Mouse (Mus musculus) spleen, adult 2 months (tissue): ENCODE results near the gene Cdkl1. TPM values are rescaled to one million over a fixed set of nuclear protein-coding genes. Genes with fewer than 3 reads are reported as not detected.
A peak's percentile ranks its signal among the peaks of the same experiment; 100 is the strongest.

Source experiments
- DNase-seq, 2 experiments: peaks; one replicate each; pipeline versions ENCODE4 v3.0.0 to v3.0.0-alpha.2; 2012 to 2021; ENCODE audit warnings: low spot score in 2 of 2, low read depth in 1 of 2
- H3K27ac ChIP-seq: fragments of 200-500 bp; 2 replicates; pipeline ENCODE4 v1.5.1; 2012; ENCODE audit warnings: low read length, inconsistent platforms; ENCODE audit not compliant: insufficient read depth
- H3K27me3 ChIP-seq: fragments of 200-500 bp; 2 replicates; pipeline ENCODE4 v1.6.1; 2012; ENCODE audit warnings: mild to moderate bottlenecking, moderate library complexity, low read length, inconsistent platforms; ENCODE audit not compliant: control insufficient read depth, insufficient read depth
- H3K36me3 ChIP-seq: fragments of 200-500 bp; 2 replicates; pipeline ENCODE4 v1.6.1; 2012; ENCODE audit warnings: mild to moderate bottlenecking, low read length, inconsistent platforms; ENCODE audit not compliant: control insufficient read depth, insufficient read depth
- H3K4me1 ChIP-seq: fragments of 200-500 bp; 2 replicates; pipeline ENCODE4 v1.6.1; 2011; ENCODE audit warnings: inconsistent platforms; ENCODE audit not compliant: control insufficient read depth, insufficient read depth, insufficient read length
- H3K4me3 ChIP-seq: fragments of 200-500 bp; 2 replicates; pipeline ENCODE4 v1.5.1; 2011; ENCODE audit warnings: mild to moderate bottlenecking, inconsistent platforms; ENCODE audit not compliant: insufficient read depth, insufficient read length; ENCODE audit errors: extremely low read depth
- CTCF ChIP-seq: fragments of 200-500 bp; IDR thresholded peaks from 2 replicates; pipeline ENCODE4 v1.5.1; 2011; ENCODE audit warnings: mild to moderate bottlenecking, inconsistent platforms; ENCODE audit not compliant: insufficient read depth, insufficient read length, insufficient replicate concordance; ENCODE audit errors: extremely low read depth
- POLR2A ChIP-seq: fragments of 200-500 bp; IDR thresholded peaks from 2 replicates; pipeline ENCODE4 v1.6.1; 2011; ENCODE audit warnings: low read depth, low read length, inconsistent platforms
- WGBS: fragments of 180-500 bp; shearing (Covaris S2); methylation state at CpG from one replicate; pipeline ENCODE4 v1.1.7; 2018; 5-methylcytosine and 5-hydroxymethylcytosine counted together
- polyA plus RNA-seq: library from polyadenylated mRNA; depleted of rRNA; stranded (reverse); fragments of >200 nt; gene quantifications from 2 replicates; pipeline ENCODE4 v1.2.3, GENCODE M21; 2012; rRNA removed

Cdkl1 gene
- polyA plus RNA-seq, result 2.2 and 2.7 TPM in 2 replicates

GRCm38 (mm10) chr12:69790530-69791505 lies at the start of gene Cdkl1:
Gene Cdkl1, minus strand, starts transcription at chr12:69791267.
- H3K4me3 ChIP-seq, result peak within 1 kb of the TSS; percentile 57
- H3K27me3 ChIP-seq, result no peaks in the 10 kb centered on the region; the same call in 1 of the 2 replicates
- H3K36me3 ChIP-seq, result no peaks in the 10 kb centered on the region
- DNase-seq, result peak; percentile 37 to 72
- H3K27ac ChIP-seq, result peak within 1 kb of the TSS; percentile 49
- 1% methylated on average over 45 of the region's 45 CpGs for WGBS
- H3K4me1 ChIP-seq, result no peaks in the 10 kb centered on the region
- no peak for TF ChIP-seq POLR2A

DNA sequence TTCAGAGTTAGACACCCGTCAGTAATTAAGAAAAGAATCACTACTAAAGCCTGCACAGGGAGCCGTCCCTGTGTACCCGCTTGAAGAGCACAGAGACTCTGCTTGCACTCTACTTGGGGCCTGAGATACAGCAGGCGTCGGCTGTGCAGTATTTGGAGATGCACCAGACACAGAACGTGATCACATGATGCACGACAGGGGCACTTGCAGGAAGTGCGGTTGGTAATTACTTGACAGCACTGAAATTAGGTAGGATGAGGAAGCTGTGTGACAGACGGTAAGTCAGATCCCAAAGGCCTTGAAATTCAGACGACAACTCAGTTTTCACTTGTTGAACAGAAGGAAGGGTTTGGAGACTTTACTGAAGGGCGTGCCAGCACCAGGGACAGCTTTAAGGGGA lies 47.3 kb upstream of the Cdkl1 start:
- DNase-seq, result peak; percentile 49 to 50
- peaks cover 4% of the 10 kb centered on the region for H3K36me3 ChIP-seq
- H3K4me3 ChIP-seq, result no peak overlapping the region
- H3K27ac ChIP-seq, result peak overlapping the region; percentile 30; the same call in 1 of the 2 replicates
- 39% methylated on average over 11 of the region's 11 CpGs for WGBS
- H3K27me3 ChIP-seq, result no peaks in the 10 kb centered on the region
- peaks cover 4% of the 10 kb centered on the region; the same call in 1 of the 2 replicates for H3K4me1 ChIP-seq
- TF ChIP-seq POLR2A, result no peak

DNA sequence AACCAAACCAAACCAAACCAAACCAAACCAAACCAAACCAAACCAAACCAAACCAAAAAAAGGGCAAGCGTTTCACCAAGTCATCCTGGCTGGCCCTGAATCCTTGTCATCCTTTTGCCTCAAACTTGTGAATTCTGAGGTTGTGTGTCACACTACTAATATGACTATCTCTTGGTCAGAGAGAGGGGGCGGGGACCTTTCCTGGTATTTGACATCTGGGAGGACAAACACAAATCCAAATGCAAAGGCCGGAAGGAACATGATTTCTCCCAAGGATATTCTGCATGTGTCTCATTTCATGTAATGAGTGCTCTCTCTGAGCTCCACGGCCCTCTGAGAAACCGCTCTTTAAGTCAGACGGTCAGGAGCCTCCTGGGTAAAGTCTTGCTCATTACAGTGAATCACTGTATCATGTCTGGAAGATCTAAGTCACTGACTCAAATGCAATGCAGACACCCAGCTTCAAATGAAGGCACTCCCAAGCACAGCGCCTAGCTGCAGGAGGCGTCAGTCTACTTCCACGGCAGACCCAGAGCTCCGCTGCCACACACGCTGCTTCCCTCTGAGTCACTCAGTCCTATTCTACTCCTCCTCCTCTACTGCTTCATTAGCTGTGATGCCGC lies 43.0 kb upstream of the Cdkl1 start:
- WGBS, result 95% methylated on average over 12 of the region's 12 CpGs
- TF ChIP-seq POLR2A, result no peak
- TF ChIP-seq CTCF, result no peak
- Histone ChIP-seq H3K27me3 (no peaks in the 10 kb centered on the region), H3K36me3 (peaks cover 7% of the 10 kb centered on the region; the same call in 1 of the 2 replicates), H3K4me3 (no peak overlapping the region), H3K4me1 (peaks cover 4% of the 10 kb centered on the region; the same call in 1 of the 2 replicates), H3K27ac (no peak overlapping the region)
- DNase-seq, result no peak

DNA sequence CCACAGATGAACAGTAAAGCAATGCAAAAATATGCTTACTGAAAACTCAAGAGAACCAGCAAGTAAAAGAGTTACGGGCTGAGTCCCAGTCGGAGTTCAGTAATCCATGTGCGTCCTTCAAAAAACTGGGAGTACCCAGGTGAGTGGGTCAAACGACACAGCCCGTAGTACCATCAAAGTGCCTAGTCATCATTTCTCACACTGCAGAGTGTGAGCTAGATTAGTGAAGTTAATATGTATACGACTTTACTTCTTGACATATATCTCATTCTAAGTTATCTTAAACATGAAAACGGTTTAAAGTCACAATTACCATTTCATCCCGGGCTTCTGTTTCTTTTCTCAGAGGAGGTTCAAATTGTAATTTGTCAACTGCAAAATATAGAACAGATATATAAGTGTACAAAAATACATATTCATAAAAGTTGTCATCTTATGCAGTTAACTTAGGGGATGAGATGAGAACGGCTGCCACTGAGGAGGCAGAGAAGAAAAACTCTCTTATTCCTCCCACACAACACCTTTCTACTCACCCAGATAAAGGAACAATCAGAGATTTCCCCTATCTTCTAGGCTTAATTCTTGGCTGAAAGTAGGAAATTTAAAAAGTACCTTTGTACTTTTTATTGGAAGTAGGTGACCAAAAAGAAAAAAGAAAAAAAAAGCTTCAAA lies 40.3 kb upstream of the Cdkl1 start:
- TF ChIP-seq POLR2A (no peak), CTCF (no peak)
- no peaks in the 10 kb centered on the region for H3K27me3 ChIP-seq
- no peak for DNase-seq
- H3K36me3 ChIP-seq, result peaks cover 18% of the 10 kb centered on the region
- 94% methylated on average over 9 of the region's 9 CpGs for WGBS
- no peaks in the 10 kb centered on the region for H3K4me1 ChIP-seq
- H3K27ac ChIP-seq, result no peak overlapping the region
- H3K4me3 ChIP-seq, result no peak overlapping the region

DNA sequence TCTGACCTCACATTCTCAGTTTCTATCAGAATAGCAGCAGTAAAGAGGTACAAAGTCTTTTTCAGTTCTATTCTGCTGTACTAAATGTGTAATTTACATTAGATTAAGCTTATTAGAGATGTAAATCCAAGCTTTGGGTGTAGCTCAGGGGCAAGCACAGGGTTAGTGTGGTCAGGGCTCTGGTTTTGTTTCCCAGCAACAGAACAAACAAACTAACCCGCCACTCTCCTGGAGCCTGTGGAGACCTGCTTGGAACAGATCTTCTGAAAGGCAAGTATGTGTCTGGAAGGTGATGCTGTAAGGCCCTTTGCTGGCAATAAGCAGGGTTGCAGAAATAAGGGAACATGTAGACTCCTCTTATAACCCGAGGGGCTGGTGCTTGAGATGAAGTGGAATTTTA lies 37.1 kb upstream of the Cdkl1 start:
- Histone ChIP-seq H3K4me1 (no peaks in the 10 kb centered on the region), H3K27me3 (no peaks in the 10 kb centered on the region), H3K4me3 (no peak overlapping the region), H3K27ac (no peak overlapping the region), H3K36me3 (peaks cover 24% of the 10 kb centered on the region)
- no peak for DNase-seq
- WGBS, result 87% methylated on average over 2 of the region's 2 CpGs
- TF ChIP-seq CTCF (no peak), POLR2A (no peak)

DNA sequence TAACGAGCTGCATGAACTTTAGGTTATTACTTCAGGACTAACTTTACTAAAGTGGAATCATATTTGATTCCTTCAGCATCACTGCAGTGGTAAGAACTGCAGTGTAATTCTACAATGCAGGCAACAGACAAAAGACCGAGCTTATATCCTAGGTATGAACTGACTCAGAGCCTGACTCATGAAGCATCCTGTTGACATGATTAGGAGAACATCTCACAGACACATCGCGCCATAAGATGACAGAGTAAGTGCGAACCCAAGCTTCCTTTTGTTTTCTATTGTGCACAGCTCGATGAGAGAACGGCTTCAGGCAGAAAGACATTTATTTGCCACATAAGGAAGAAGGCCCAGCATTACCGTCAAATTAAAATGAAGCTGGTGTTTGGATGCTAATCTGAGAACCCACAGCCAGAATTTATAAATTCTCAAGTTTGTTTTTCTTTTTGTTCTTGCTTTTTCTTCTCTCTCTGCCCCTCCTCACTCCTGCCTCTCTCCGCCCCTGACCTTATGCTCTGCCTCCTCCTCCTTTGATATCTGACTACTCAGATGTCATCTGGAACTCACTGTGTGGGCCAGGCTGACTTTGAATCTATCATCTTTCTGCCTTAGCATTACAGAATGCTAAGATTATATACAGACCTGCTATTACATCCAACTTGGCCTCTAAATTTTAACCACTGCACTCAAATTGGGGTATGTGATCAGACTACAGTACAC lies 34.0 kb upstream of the Cdkl1 start:
- H3K36me3 ChIP-seq, result peaks cover 33% of the 10 kb centered on the region

More for the DNA sequence above, 34.0 kb upstream of the Cdkl1 start:
- no peak overlapping the region for H3K4me3 ChIP-seq
- H3K27ac ChIP-seq, result no peak overlapping the region
- no peak for DNase-seq
- 88% methylated on average over 9 of the region's 9 CpGs for WGBS
- no peaks in the 10 kb centered on the region for H3K27me3 ChIP-seq
- no peak for TF ChIP-seq POLR2A
- no peak for TF ChIP-seq CTCF
- no peaks in the 10 kb centered on the region for H3K4me1 ChIP-seq
